Mouse (Mus musculus): ENCODE measurements at regions not wholly inside any gene's neighbourhood (a gene's known extent, or its start where the extent isn't known, plus 50 kb on each side); places are given as distances from the start of the nearest gene placed in this dataset.

DNA sequence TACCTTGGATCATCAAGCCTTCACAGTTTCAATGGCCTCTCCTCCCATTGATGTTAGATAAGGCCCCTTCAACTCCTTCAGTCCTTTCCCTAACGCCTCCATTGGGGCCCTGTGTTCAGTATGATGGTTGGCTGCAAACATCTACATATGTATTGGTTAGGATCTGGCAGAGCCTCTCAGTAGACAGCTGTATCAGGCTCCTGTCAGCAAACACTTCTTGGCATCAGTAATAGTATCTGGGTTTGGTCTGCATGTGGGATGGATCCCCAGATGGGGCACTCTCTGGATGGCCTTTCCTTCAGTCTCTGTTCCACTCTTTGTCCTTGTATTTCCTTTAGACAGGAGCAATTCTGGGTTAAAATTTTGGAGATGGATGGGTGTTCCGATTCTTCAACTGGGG is 84.0 kb upstream of the N4bp1 start:
- TF ChIP-seq EP300 (IDR thresholded peaks at IDR 0.05; ENCODE audit: low read length) (no peak), TCF12 (IDR thresholded peaks at IDR 0.05; ENCODE audit: low read depth, low read length) (no peak), CTCF (conservative IDR thresholded peaks at IDR 0.05 in 1 of 2, IDR thresholded peaks at IDR 0.05 in 1 of 2; ENCODE audit: low read depth in 2 of 2, low read length in 2 of 2) (no peak), CHD1 (IDR thresholded peaks at IDR 0.05; ENCODE audit: low read depth, low read length) (no peak), MAX (IDR thresholded peaks at IDR 0.05; ENCODE audit: low read length) (no peak), RCOR1 (conservative IDR thresholded peaks at IDR 0.05; ENCODE audit: low read depth, low read length) (no peak), POLR2A (IDR thresholded peaks at IDR 0.05; ENCODE audit: low read depth, low read length) (no peak), JUND (conservative IDR thresholded peaks at IDR 0.05; ENCODE audit: low read depth, low read length) (no peak), USF1 (IDR thresholded peaks at IDR 0.05; ENCODE audit: low read depth, low read length) (no peak), ZC3H11A (IDR thresholded peaks at IDR 0.05; ENCODE audit: low read depth, low read length) (no peak), MAFK (IDR thresholded peaks at IDR 0.05; ENCODE audit: insufficient replicate concordance, low read length) (no peak), E2F4 (IDR thresholded peaks at IDR 0.05; ENCODE audit: insufficient replicate concordance, low read depth, low read length) (no peak)
